Mouse (Mus musculus) thymus, postnatal 36 days (tissue): ENCODE results near the gene Prdx6.
A peak's percentile ranks its signal among the peaks of the same experiment; 100 is the strongest.

Experiments used
- DNase-seq, 2 experiments: peaks; one replicate each; pipeline ENCODE4 v3.0.0; 2022; ENCODE audit warnings: mixed read lengths in 2 of 2

The Prdx6 gene

DNA sequence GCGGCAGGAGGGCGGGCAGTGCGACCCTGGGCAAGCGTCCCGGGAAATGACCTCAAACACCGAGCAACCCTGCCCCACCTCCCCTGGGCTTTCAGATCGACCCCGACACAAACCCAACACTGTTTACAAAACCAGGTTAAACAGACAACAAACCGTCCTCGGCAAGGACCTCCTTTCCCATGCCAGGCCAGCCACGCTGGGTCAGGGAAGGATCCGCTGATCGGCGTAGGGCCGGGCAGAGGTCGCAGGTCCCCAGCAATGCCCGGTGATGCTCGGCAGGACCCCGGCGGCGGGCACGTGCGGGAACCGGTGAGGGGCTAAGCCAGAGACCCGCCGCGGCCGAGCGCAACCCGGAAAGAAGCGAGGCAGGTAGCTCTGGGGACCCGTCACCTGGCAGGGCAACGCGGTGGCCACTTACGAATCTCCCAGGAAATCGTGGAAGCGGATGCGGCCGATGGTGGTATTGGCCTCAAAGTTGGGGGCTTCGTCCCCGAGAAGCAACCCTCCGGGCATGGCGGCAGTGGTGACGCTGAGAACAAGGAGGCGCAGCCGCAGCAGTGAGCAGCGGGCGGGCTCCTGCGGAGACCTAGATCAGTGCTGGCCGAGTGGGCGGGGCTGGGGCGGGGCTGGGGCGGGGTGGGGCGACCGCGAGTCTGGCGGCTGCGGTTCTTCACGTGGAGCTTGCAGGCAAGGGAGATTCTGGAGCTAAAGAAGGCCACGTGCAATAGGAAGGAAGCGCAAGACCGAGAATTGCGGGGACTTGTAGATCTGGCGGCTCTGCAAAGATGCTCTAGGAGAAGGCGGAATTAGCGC, at the start of gene Prdx6:
TSS of gene Prdx6 (minus strand) at position 616 of the 813 bp plus-strand sequence.
- peak; percentile 81 to 87 for DNase-seq

DNA sequence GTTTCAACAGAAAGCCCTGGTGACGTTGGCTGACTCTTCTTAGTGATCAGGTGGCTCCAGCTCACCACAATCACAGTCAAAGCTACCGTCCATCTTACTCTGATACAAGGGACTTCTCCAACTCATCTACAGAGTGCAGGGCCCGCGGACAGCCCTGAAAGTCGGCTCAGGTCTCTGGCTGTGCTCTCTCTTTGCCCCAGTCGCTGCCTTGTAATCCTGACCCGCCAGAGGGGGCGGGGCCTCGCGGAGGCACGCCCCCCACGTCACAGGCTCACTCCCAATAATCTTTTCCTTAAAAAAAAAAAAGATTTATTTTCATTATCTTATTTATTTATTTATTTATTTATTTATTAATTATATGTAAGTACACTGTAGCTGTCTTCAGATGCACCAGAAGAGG, 37.2 kb upstream of the Prdx6 start:
- no peak for DNase-seq

DNA sequence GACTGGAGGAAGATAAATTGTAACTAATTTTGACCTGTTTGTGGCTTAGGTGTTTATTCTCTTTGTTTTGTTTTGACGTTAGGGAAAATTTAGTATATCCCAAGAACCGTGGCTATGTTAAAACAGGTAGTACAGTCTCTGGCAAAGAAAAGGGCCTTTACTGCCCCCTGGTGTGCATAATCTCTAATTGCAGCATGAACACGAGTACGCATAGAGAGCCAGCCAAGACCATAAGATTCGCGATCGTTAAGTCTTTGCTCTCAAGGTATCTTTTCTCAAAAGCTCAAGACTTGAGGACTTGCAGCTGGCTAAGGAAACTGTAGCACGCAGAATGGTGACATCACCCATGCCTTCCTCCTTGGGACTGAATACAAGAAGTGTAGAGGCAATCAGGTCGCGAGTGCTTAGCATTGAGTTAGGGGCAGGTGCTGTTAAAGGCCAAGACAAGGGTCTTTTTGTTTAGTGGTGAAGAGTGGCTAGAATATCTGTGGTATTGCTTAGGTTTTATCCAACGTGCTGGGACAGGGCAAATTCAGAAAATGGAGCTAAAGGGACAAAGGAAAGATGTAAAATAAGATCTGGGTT, 35.8 kb upstream of the Prdx6 start:
- peak; percentile 52 to 66 for DNase-seq

DNA sequence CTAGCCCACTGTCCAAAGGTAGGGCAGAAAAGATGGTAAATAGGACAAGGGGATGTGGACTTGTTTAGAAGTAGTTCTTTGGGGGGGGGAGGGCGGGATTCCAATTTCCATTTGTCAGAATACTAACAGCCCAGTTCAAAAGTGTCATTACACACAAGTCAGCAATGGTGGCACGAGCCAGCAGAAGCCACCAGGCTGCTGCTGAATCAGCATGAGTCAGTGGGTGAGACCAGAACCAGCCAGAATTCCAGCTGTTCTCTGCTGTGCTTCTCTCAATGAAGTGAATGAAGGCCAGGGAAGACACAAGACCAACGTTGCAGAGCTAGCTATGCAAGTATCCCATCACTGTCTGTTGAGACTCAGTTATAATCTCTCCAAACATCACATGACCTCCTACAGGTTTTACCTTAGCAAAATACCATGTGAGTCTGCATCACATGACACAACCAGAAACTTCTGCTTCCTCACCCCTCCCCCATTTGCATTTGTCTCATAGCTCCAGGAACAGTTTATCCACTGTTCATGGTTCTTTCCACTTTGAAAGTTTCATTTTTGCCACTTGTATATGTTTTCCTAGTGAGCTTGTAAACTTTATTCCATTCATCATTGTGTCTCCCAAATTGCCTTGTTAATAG, 30.2 kb upstream of the Prdx6 start:
- DNase-seq, result no peak

DNA sequence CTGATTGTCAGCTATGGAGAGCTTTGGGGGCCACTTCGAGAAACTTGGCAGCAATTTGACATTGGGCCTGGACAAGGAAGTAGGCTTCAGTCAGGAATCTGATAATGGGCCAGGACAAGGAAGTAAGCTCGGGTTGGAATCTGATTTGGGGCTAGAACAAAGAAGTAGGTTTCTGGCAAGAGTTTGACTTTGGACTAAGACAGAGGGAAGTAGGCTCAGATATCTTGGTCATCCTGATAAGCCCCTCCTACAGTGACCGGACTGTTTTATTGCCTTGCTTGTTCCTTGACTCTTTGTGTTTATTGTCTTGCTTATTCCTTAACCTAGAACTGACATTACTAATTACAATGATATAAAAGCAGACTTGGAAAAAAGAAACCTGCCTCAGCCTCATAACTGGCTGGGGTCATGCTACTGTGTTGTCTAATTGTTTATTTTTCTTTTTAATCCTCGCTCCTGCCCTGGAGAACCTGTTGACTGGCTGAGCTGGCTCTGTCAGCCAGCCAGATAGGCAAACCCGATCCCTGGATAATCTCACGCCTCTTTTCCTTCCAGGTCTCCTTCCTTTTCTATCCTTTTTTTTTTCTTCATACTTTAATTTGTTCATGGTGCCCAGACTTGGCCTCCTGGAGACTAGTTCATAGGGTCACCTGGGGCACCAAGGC, 28.4 kb upstream of the Prdx6 start:
- DNase-seq, result no peak

DNA sequence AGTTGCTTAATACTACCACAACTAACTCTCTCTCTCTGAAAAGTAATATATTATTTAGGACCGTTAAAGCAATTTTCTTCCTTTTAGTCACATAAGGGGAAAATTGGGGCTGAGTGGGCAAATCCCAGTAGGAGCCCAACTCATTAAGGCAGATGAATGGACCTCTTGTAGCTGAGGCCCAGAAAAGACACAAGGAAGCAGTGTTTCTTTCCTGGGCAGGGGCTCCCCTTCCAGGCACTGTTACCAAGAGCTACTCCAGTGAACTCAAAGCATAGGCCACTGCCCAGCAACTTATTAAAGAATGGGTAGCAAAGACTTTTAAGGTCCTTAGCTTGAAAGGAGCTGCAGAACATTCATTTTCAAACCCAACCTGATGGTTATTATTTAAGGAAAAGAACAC, 22.5 kb upstream of the Prdx6 start:
- DNase-seq, result no peak

DNA sequence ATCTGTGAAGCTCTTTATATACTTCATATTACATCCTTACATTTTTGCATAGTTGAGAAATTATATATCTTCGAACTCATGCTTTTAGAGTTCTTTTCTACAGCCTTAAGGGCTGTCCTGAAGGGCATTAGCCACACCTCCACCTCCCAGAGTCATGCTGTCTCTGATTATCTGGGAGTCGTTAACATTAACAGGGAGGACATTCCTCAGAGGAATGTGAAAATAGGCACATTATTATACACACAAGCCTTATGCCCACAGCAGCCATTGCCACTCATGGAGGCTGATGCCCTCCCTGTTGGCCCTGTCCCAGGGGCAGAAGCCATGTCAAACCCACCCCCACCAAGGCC, 20.4 kb upstream of the Prdx6 start:
- DNase-seq, result no peak

DNA sequence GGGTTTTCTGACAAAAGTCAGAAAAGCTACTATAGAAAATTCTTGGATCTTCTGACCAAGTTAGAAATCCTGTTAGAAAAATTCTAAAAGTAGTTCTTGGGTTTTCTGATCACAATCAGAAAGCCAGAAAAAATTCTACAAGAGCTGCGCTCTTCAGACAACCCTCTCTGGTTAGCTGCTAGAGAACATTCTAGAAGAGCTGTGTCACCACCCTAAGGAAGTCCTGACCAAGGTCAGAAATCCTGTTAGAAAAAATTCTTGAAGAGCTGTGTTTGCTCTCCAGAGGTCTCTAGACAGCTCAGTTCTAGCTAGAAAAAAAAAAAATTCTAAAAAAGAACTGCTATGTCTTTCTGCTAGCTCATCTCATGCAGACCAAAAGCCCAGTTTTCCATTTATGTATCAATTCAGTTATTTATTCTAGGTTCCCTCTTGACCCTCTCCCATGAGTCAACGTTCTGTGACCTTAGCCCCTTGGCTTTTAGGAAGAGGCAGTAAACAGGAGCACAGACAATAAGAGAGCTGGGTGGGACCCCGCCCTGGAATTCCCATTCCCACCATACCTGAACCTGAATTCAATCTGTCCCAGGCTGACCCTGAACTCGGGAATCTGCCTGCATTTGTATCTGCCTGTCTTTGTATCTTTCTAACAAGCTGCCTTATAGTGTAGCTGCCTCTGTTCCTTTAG, 19.9 kb upstream of the Prdx6 start:
- DNase-seq, result no peak

DNA sequence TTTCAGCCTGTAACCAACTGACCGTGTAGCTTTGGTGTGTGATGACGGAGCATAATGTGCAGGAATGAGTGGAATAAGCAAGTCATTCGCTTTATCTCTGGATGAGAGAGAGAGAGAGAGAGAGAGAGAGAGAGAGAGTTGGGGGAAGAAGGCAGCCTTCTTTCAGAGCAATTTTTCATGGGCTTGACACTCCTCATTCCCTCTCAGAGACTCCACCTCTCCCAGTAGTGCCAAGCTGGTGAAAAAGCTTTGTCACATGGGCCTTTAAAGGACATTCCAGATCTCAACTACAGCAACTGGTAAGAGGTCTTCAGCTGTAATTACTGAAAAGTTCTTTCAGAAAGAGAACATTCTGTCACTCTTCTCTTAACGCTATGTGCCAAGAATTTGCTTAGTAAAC, 18.3 kb upstream of the Prdx6 start:
- DNase-seq, result no peak

DNA sequence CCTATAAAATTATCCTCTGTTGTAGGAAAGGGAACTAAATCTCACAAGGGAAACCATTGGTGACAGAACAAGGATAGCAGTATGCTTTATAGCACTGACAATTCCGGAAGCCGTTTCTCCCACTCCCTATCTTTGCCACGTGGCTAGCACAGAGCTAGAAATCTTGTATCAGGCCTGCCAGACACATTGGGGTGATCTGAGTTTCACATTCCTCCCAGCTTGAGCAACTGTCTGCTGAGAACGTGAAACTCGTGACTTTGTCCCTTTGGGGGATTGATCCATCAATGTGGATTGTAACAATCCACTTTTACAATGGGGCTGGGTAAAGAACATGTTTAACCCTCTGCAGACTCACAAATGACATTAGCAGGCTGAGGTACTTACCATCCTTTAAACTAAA, 17.9 kb upstream of the Prdx6 start:
- DNase-seq, result no peak

DNA sequence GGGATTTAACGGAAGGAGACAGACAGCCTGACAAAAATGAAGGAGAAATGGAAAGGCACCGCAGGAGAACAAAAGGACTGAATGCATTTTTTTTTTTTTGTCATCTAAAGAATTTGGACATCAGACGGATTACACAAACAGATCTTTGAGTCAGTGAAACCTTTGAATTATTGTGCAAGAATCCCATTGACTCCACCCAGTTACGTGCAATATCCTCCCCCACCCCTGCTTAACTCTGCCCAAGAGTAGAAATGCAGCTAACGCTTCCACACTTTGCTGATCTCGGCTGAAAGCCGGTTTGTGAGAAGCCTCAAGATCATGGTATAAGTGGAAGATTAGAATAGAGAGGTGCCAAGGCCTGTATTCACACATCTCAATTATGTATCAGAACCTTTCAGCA, 17.1 kb upstream of the Prdx6 start:
- no peak for DNase-seq

DNA sequence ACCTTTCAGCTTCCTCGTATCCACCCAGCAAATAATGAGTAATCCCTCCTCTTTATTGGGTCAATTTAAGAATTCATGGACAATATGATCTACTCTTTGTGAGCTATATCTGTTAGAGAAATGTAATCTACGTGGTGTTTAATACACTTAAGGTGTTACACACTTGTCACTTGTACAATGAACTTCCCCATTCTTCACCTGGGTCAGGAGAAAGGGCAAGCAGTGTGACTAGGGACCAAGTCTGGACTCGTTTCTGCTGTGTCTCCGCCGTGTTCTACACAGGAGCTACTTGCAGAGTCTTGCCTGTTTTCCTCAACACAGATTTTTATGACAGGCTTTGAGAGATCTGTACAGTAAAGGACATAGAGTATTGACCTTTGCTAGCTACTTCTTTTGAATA, 13.9 kb upstream of the Prdx6 start:
- DNase-seq, result no peak

DNA sequence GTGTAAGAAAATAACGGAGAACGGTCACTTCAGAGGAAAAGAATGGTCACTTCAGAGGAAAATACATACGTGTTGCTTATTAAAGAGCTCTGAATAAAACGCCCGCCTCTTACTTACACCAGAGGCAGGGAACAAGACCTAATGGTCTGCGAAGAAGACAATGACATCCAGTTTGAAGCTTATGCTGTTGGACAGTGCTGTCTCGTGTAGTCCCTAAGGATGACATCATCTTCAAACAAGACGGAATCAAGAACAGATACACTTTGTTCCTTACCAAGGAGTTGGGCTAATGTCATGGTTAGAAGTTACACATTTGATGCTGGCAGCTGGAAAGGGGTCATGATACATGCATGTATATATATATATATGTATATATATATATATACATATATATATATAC, 12.6 kb upstream of the Prdx6 start:
- DNase-seq, result no peak

DNA sequence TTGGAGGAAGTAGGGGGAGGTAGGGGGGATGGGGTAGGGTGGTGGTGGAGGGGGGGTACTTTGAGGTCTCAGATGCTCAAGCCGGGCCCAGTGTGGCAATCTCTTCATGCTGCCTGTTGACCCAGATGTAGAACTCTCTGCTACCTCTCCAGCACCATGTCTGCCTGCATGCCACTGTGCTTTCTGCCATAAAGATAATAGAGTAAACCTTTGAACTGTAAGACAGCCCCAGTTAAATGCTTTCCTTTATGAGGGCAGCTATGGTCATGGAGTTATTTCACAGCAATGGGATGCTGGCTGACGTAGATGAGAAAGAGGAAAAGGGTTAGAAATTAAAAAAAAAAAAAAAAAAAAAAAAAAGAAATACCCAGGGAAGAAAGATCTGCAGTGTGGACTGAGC, 11.5 kb upstream of the Prdx6 start:
- no peak for DNase-seq

DNA sequence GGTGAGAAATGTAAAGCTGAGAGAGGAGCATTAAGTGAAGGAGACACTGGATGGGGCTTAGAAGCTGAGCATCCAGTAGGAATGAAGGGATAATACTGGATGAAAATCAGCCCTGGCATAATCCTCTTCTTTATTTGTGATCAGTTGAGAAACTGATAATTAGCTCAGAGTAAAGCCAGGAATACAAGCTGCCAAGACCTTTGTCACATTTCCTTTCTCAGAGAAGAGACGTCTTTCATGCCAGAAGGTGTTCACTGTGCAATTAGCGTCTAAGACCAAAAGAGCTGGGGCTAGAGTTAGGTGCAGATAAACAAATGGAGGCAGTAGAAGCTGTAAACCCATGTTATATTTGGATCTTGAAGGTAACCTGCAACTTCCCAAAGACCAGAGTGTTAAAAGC, 9.7 kb upstream of the Prdx6 start:
- DNase-seq, result no peak

DNA sequence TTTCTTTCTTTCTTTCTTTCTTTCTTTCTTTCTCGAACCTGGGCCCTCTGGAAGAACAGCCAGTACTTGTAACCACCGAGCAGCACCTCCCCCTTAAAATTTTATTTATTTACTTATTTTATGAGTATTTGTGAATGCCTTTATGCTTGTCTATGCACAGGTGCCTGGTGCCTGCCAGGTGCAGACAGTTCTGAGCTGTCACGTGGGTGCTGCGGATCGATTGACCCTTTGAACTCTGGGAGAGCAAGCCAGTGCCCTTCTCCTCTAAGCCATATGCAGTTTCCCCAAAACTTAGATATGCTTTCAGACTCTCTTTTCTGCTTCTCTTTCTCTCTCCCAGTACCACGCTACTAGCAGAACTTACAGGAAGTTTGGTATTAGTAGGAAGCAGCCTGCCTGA, 8.1 kb upstream of the Prdx6 start:
- no peak for DNase-seq

DNA sequence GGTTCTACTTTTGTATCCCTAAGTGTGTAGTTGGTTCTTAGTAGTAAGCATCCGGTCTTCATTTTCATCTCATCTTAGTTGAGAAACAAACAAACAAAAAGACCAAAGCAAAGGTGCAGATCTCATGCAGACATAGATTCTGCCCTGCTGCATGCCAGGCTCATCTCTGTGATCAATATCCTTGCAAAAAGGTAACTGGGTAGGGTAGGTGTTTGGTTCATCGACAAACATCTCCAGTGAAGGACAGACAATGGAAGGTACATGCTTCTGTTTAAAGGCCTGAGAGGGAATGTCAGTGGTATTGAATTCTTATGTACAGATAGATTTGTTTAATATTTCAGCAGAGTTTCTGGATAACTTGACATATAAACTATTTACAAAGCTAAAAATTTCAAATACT, 7.3 kb upstream of the Prdx6 start:
- no peak for DNase-seq

DNA sequence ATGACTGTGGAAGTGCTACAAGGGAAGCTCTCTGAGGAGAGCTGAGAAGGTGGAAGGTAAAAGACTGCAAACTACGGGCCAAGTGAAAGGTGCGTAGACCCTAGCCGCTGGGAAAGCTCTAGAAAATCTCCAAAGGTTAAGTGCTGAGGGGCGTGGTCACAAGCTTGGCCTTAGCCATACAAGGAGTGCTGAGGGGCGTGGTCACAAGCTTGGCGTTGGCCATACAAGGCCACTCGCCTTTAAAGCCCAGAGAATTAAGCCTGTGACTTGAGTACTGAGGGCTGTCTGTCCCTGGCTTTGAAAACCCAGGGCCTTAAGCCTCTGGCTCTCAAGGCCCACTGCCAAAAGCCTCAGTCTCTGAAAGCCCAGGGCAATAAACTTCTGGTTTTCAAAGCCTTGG, 5.9 kb upstream of the Prdx6 start:
- DNase-seq, result no peak

DNA sequence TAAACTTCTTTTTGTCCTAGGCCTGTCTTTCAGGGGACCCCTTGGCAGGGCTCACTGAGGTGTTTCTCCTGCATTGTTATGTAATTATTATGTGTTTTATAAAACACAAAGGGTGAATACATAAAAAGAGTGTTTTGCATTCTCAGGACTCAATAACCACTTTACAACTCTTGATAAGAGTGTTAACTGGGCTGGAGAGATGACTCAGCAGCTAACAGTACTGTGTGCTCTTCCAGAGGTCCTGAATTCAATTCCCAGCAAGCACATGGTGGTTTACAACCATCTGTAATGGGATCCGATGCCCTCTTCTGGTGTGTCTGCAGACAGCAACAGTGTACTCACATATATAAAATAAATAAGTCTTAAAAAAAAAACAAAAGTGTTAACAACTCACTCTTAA, 3.3 kb upstream of the Prdx6 start:
- no peak for DNase-seq

DNA sequence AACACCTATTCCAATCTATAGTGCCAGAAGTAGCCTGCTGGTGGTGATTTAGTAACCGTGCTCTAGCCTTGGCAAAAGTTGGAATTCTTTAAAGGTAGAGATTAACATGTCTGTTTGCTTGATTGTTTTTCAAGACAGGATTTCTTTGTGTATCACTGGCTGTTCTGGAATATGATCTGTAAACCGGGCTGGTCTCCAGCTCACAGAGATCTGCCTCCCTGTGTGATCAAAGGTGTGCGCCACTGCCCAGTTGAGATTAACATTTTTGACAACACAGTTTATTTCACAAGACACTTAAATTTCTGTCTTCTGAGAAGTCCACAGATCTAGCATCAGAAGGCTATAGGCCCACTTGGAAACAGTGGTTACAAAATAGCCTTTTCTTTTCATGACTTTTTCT, 1.9 kb upstream of the Prdx6 start:
- no peak for DNase-seq

DNA sequence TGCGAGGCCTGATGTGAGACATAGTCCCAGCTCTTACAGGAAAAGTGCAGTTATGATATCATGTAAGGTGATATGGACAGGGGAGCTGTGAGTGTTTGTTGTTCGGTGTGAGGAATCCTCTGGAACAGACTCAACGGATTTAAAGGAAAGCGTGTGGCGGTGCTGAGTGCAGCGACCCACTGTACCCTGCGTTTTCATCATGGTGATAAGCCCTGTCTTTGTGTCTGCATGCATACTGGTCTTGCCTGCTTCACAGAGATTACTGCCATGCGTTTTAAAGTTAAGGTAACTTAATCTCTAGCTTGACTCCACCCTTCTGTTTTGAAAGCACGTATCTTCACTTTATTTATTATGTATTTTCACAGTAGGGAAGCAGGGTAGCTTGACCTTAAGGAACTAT, 1.3 kb upstream of the Prdx6 start:
- DNase-seq, result no peak

DNA sequence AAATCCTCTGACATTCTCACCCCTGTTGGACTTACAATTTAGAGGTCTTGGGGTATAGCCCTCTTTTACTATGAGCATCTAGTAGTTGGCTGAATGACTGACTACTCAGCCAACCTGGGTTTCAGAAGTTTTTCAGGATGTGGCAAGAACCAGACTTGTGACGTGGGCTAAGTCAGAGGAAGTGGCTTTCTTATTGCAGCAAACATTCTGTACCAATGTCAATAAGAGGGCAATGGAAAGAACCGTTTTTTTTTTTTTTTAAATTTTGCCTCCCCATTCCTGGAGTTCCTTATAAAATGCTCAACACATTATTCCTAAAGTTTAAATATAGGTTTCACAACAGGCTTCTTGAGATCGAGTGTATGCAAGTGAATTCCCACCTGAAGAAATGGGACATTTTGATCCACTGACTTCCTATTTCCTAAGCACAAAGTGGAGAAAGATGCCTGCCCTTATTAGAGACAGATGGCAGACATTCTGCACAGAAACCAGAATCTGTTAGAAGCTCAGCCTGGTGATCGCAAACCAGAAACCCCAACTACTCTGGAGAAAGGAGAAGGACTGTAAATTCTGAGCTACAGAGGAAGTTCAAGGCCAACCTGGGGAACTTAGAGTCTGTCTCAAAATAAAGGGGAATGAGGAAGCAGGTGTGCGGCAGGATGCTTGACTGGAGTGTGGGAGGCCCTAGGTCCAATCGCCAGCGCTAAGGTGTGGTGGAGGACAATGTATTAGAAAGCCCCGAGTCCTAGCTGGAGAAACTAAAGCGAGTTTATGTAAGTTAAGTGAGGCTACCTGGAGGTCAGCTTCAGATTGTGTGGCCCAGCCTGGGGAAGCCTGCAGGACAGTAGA, 622 bp upstream of the Prdx6 start:
- peak; percentile 16 to 37 for DNase-seq
